Mouse (Mus musculus): ENCODE measurements around the gene Gm20388. TPM values are rescaled to one million over a fixed set of nuclear protein-coding genes. Genes with fewer than 3 reads are reported as not detected.

Gm20388 gene
- polyA plus RNA-seq, 1 experiment from 2014 or later: 7.4 TPM

DNA sequence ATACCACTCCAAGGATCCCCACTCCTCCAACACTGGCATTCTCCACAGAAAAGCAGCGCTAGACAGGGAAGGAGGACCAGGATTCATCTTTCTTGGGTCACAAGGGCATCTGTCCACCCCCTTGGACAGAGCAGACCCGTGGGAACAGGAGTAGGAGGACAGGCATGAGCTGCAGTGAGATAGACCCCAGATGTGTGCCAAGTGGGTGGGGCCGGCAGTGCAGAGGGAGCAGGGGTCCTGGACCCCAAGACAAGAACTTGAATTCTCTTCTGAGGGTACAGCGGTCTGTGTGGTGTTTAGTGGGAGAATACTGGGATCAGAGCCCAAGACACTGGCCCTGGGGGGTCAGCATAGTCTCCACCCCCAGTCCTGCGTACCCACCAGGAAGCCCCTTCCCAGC lies 2282.1 kb downstream of the Gm20388 start:
- H3K9ac ChIP-seq: no peak overlapping the region
- 62% methylated on average over 5 of the region's 5 CpGs for WGBS
- no peaks in the 10 kb centered on the region for H3K36me3 ChIP-seq
- no peaks in the 10 kb centered on the region for H3K9me3 ChIP-seq (replicated peaks)
- peaks cover 42% of the 10 kb centered on the region for H3K4me1 ChIP-seq
- no peak overlapping the region for H3K27ac ChIP-seq
- no peak for ATAC-seq (replicated peaks; ENCODE audit: low FRiP score)
- no peak overlapping the region for H3K4me3 ChIP-seq (replicated peaks)
- no peak overlapping the region for H3K4me2 ChIP-seq
- H3K27me3 ChIP-seq: no peaks in the 10 kb centered on the region

DNA sequence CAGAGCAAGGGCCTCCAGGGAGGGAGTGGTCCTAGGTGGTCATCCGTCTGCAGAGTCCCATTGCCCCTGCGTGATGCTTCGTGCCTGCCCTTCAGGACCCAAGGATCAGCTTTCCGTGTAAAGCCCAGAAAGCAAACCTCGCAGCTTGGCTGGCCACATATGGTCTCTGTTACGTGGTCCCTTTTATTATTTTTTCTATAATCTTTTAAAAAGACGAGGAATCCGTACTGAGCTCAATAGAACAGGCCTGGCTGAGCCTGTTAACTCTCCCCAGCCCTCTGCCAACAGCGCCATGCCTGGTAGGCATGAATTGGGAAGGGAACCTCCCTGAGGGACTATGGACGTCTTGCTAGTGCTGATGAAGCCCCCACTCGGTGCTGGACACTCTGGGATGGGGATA lies 2282.9 kb downstream of the Gm20388 start:
- no peak for ATAC-seq (replicated peaks; ENCODE audit: low FRiP score)

DNA sequence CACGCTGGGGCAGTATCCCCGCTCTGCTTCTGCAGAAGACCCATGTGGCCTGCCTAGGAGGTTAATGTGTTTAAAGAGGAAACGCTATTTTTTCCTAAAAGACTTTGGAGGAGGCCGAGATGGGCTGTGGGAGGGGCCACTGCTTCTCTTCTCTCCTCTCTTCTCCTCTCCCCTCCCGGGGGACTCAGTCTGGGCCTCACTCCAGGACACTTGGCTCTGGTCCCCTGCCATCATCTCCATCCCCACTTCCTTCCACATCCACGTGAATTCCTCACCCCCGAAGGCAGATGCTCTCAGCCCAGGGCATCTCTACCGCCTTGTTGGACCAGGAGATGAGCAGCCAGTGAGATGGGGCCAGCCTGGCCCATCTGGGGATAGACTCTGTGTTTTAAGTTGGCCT lies 2283.8 kb downstream of the Gm20388 start:
- Histone ChIP-seq H3K4me1 (peaks cover 42% of the 10 kb centered on the region), H3K27ac (peak overlapping the region; percentile 51), H3K4me3 (replicated peaks) (no peak overlapping the region), H3K27me3 (no peaks in the 10 kb centered on the region), H3K4me2 (no peak overlapping the region), H3K9me3 (replicated peaks) (no peaks in the 10 kb centered on the region), H3K36me3 (no peaks in the 10 kb centered on the region), H3K9ac (no peak overlapping the region)
- ATAC-seq (replicated peaks; ENCODE audit: low FRiP score): no peak
- 46% methylated on average over 8 of the region's 8 CpGs for WGBS

More for the DNA sequence above, 2282.9 kb downstream of the Gm20388 start:
- Histone ChIP-seq H3K4me2 (no peak overlapping the region), H3K4me3 (replicated peaks) (no peak overlapping the region), H3K9ac (no peak overlapping the region), H3K27ac (peak overlapping the region; percentile 51; the same call in 1 of the 2 replicates), H3K9me3 (replicated peaks) (no peaks in the 10 kb centered on the region), H3K27me3 (no peaks in the 10 kb centered on the region), H3K4me1 (peaks cover 42% of the 10 kb centered on the region), H3K36me3 (no peaks in the 10 kb centered on the region)
- 60% methylated on average over 11 of the region's 11 CpGs for WGBS

GRCm38 (mm10) chr8:122197342-122197741 lies 2286.7 kb downstream of the Gm20388 start:
- 74% methylated on average over 5 of the region's 5 CpGs for WGBS
- Histone ChIP-seq H3K4me1 (peaks cover 24% of the 10 kb centered on the region), H3K9me3 (replicated peaks) (no peaks in the 10 kb centered on the region), H3K36me3 (no peaks in the 10 kb centered on the region), H3K27me3 (no peaks in the 10 kb centered on the region), H3K4me2 (no peak overlapping the region), H3K4me3 (replicated peaks) (no peak overlapping the region), H3K9ac (no peak overlapping the region), H3K27ac (no peak overlapping the region)
- no peak for ATAC-seq (replicated peaks; ENCODE audit: low FRiP score)

DNA sequence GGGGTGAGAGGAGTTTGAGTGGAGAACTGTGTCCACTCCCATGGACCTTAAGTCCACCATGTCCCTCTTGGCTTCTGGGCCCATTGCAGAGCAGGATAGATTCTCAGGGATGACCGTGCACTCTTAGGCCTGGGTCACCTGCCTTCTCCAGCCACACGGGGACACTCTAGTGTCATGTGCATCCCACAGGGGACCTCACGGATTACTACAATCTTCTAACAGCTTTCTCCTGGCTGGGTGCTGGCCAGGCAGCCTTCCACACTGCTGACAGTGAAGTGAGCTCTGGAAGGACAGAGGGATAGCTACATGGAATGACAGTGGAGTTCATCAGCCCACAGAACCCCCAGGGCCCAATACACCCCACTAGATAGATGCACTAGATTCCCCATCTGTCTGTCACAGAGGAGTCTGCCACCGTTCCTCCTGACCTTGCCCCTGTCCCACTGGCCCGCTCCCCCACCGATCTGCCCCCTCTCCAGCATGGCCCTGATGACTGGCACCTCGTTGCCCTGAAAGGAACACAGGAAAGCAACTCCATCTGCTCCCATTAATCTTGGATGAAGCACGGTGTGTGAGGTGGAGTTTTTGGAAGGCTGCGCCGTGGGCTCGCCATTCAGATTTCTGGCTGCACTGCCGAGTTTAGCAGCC lies 2287.9 kb downstream of the Gm20388 start:
- no peak for ATAC-seq (replicated peaks; ENCODE audit: low FRiP score)

GRCm38 (mm10) chr8:122199191-122199590 lies 2288.6 kb downstream of the Gm20388 start:
- peaks cover 5% of the 10 kb centered on the region for H3K4me1 ChIP-seq
- 0 out of 2 replicates have a peak, but pooled peaks cover 3% of the 10 kb centered on the region for H3K27me3 ChIP-seq
- ATAC-seq (replicated peaks; ENCODE audit: low FRiP score): no peak
- H3K27ac ChIP-seq: no peak overlapping the region
- H3K4me3 ChIP-seq (replicated peaks): no peak overlapping the region
- no peak overlapping the region for H3K9ac ChIP-seq
- H3K4me2 ChIP-seq: no peak overlapping the region
- 78% methylated on average over 9 of the region's 9 CpGs for WGBS
- no peaks in the 10 kb centered on the region for H3K9me3 ChIP-seq (replicated peaks)
- no peaks in the 10 kb centered on the region for H3K36me3 ChIP-seq

More for the DNA sequence above, 2287.9 kb downstream of the Gm20388 start:
- Histone ChIP-seq H3K27ac (no peak overlapping the region), H3K4me2 (no peak overlapping the region), H3K36me3 (no peaks in the 10 kb centered on the region), H3K9ac (no peak overlapping the region), H3K4me1 (peaks cover 12% of the 10 kb centered on the region), H3K9me3 (replicated peaks) (no peaks in the 10 kb centered on the region), H3K4me3 (replicated peaks) (no peak overlapping the region), H3K27me3 (no peaks in the 10 kb centered on the region)
- WGBS: 72% methylated on average over 12 of the region's 12 CpGs

GRCm38 (mm10) chr8:122199841-122200240 lies 2289.2 kb downstream of the Gm20388 start:
- no peak for ATAC-seq (replicated peaks; ENCODE audit: low FRiP score)
- Histone ChIP-seq H3K4me2 (no peak overlapping the region), H3K36me3 (no peaks in the 10 kb centered on the region), H3K27me3 (0 out of 2 replicates have a peak, but pooled peaks cover 3% of the 10 kb centered on the region), H3K27ac (no peak overlapping the region), H3K4me1 (no peaks in the 10 kb centered on the region), H3K9me3 (replicated peaks) (no peaks in the 10 kb centered on the region), H3K4me3 (replicated peaks) (no peak overlapping the region), H3K9ac (no peak overlapping the region)
- WGBS: 95% methylated on average over 4 of the region's 4 CpGs

DNA sequence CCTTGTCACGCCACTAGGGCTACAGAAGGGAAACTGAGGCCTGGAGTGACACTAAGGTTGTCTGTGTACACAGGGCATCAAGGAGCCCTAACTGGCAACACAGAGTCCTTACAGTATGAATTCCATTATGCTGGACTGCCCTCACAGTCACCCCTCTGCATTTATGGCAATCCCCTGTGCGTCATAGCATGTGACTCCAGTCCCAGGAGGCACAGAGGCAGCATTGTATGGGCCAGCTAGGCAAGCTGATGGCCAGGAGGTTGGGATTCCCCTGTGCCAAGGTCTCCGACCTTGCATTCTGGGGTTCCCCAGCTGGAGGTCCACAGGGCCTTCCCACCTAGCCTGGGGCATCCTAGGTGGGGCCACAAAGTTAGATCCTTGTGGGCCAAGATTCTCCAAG lies 2300.9 kb downstream of the Gm20388 start:
- H3K4me3 ChIP-seq (replicated peaks): no peak overlapping the region
- H3K36me3 ChIP-seq: no peaks in the 10 kb centered on the region
- H3K27ac ChIP-seq: no peak overlapping the region
- no peaks in the 10 kb centered on the region; the same call in 1 of the 2 replicates for H3K9me3 ChIP-seq (replicated peaks)
- WGBS: 79% methylated on average over 3 of the region's 3 CpGs
- ATAC-seq (replicated peaks; ENCODE audit: low FRiP score): no peak
- no peaks in the 10 kb centered on the region for H3K27me3 ChIP-seq
- no peak overlapping the region for H3K9ac ChIP-seq
- 0 out of 2 replicates have a peak, but pooled peaks cover 3% of the 10 kb centered on the region for H3K4me1 ChIP-seq
- H3K4me2 ChIP-seq: no peak overlapping the region

- H3K27me3 ChIP-seq: no peaks in the 10 kb centered on the region
- 69% methylated on average over 8 of the region's 8 CpGs for WGBS
- H3K4me1 ChIP-seq: 0 out of 2 replicates have a peak, but pooled peaks cover 3% of the 10 kb centered on the region
- H3K4me2 ChIP-seq: no peak overlapping the region
- no peak overlapping the region for H3K27ac ChIP-seq
- H3K4me3 ChIP-seq (replicated peaks): no peak overlapping the region
- H3K9me3 ChIP-seq (replicated peaks): no peaks in the 10 kb centered on the region
- no peak for ATAC-seq (replicated peaks; ENCODE audit: low FRiP score)
- no peak overlapping the region for H3K9ac ChIP-seq
- no peaks in the 10 kb centered on the region for H3K36me3 ChIP-seq
Observed at GRCm38 (mm10) chr8:122215630-122216029, 2305.0 kb downstream of the Gm20388 start.

- Histone ChIP-seq H3K4me3 (replicated peaks) (no peak overlapping the region), H3K27ac (no peak overlapping the region), H3K4me1 (0 out of 2 replicates have a peak, but pooled peaks cover 3% of the 10 kb centered on the region), H3K4me2 (no peak overlapping the region), H3K9ac (no peak overlapping the region), H3K27me3 (no peaks in the 10 kb centered on the region), H3K36me3 (no peaks in the 10 kb centered on the region), H3K9me3 (replicated peaks) (no peaks in the 10 kb centered on the region)
- no peak for ATAC-seq (replicated peaks; ENCODE audit: low FRiP score)
- WGBS: 71% methylated on average over 6 of the region's 6 CpGs
Observed at GRCm38 (mm10) chr8:122216433-122216832, 2305.8 kb downstream of the Gm20388 start.

- H3K4me1 ChIP-seq: 0 out of 2 replicates have a peak, but pooled peaks cover 3% of the 10 kb centered on the region
- no peaks in the 10 kb centered on the region for H3K36me3 ChIP-seq
- H3K9me3 ChIP-seq (replicated peaks): no peaks in the 10 kb centered on the region
- no peaks in the 10 kb centered on the region for H3K27me3 ChIP-seq
- no peak overlapping the region for H3K4me2 ChIP-seq
- no peak overlapping the region for H3K4me3 ChIP-seq (replicated peaks)
- ATAC-seq (replicated peaks; ENCODE audit: low FRiP score): no peak
- WGBS: 66% methylated on average over 10 of the region's 10 CpGs
- no peak overlapping the region for H3K9ac ChIP-seq
- H3K27ac ChIP-seq: no peak overlapping the region
Observed at GRCm38 (mm10) chr8:122217456-122218177, 2307.0 kb downstream of the Gm20388 start.

GRCm38 (mm10) chr8:122223976-122224649 lies 2313.5 kb downstream of the Gm20388 start:
- no peak for ATAC-seq (replicated peaks; ENCODE audit: low FRiP score)
- Histone ChIP-seq H3K36me3 (no peaks in the 10 kb centered on the region), H3K27ac (no peak overlapping the region), H3K9me3 (replicated peaks) (no peaks in the 10 kb centered on the region), H3K4me2 (no peak overlapping the region), H3K9ac (no peak overlapping the region), H3K4me1 (peaks cover 11% of the 10 kb centered on the region), H3K27me3 (peaks cover 24% of the 10 kb centered on the region), H3K4me3 (replicated peaks) (no peak overlapping the region)
- 81% methylated on average over 10 of the region's 10 CpGs for WGBS
